Mouse (Mus musculus) lung, postnatal 36 days (tissue): ENCODE data around the gene Gas2.

ENCODE experiments used
- DNase-seq: peaks from one replicate; pipeline ENCODE4 v3.0.0; 2022; ENCODE audit warnings: mixed read lengths

The Gas2 gene

DNA sequence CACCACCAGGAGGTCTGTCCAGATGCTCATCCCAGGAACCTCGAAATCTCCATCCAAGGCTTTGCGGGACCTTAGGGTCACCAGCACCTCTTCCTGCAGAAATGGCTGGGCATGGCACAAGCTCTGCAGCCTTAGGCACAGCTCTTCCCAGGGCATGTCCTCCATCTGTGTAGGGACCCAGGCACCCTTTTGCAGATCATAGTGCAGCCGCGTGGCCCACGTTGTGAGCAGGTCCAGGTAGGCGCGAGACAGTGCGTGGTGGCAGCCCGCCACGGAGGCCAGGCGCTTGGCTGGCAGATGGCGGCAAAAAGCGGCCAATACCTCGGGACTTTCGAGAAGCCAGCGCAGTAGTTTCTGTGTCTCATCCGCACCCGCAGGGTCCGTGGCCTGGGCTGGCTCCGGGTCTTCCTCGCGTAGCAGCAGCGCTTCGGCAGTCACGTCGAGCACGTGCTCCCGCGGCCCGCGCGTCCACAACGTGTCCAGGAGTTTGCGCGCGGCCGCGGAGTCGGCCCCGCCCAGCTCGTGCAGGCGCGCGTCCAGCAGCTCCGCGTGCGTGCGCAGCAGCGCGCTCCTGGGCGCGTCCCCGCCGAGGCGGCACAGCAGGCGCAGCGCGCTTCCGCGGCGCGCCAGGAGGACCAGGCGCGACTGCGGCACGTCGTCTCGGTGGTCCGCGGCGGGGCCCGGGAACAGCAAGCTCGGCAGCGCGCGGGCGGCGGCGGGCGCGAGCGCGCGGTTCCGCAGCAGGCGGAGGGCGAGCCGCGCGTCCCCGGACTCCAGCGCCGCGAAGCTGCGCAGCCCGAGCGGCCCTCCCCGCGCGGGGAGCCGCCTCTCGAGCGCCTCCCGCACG, at the start of gene Gas2:
Gene Gas2, plus strand, starts transcription at position 766 of the 847 bp plus-strand sequence.
- DNase-seq = peak; percentile 86

DNA sequence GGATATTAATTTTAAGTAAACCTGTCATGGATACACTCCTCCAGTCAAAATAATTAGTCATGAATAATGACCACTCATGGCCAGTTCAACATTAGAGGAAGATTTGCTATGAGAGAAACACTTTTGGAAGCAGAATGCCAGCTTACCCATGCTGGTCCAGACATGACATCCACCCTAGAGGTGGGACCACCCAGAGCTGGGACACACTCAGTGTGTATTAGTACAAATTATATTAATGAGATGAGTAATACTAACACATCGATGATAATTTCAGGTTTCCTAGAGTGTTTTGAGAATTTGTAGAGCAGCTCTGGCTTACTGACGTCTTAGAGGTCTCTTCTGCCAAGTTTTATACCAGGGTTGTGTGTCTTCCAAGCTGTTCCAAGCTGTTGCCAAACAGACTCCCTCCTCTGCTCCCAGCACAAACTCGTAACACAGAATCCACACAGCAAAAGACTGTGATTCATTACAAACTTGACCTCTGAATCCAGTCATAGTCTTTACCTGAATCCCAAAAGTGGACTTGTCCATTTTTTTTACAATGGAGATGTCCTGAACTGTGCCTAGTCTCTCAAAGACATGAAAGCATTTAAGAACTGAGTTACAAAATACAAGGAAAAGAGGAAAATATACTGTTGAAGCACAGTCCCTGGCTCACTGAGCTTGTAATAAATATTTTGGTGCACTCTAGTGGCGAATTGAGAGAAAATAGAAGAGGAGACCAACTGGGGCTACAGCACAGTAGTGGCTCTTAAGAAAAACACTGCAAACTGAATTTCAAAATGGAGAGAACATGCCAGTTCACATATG, 46.1 kb upstream of the Gas2 start:
- DNase-seq = no peak

DNA sequence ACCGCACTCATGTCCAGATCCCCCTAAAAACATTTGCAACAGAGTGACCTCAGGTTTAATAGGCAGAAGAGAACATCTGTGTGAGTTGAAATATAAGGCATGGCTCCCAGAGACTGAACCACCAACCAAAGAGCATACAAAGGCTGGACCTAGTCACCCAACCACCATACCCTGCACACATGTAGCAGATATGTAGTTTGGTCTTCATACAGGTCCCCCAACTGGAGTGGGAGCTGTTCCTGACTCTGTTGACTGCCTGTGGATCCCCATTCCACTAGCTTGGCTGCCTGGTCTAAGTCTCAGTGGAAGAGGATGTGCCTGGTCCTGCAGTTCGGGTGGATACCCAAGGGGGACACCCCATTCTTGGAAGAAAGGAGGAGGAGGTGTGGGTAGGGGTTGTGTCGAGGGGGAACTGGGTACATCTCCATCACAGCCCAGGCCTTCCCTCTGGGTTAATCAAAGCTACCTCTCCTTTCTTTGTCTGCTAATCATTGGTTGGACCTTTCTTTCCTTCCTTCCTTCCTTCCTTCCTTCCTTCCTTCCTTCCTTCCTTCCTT, 45.5 kb upstream of the Gas2 start:
- no peak for DNase-seq

DNA sequence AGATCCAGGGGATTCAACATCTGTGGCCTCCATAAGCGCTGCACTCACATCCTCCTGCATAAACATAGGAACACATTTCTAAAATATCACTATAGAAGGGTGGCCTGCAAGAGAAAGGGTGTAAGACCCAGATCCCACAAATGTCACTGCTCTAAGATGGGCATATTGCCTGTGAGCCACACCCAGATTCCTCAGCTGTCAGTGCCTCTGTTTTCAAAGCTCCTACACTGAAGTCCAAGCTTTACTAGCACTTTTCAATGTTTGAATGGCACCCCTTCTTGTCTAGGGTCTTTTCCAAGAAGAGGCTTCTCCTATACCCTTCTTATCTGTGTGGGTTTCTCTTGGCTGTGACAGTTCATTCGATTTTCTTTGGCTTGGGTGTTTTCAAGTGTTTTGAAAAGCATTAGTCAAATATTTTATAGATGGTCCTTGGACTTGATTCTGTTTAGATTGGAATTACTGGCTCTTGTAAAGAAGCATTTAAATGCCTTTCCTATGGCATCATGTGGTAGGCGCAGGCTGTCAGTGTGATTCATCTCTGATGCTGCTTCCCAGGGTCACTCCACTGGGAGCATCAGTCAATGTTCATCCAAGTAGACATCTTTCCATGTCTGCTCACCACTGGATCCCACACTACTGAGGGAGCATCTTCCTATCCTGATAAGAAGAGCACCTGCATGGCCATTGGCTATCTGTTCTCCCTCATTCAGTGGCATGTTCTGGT, 43.4 kb upstream of the Gas2 start:
- DNase-seq = no peak

DNA sequence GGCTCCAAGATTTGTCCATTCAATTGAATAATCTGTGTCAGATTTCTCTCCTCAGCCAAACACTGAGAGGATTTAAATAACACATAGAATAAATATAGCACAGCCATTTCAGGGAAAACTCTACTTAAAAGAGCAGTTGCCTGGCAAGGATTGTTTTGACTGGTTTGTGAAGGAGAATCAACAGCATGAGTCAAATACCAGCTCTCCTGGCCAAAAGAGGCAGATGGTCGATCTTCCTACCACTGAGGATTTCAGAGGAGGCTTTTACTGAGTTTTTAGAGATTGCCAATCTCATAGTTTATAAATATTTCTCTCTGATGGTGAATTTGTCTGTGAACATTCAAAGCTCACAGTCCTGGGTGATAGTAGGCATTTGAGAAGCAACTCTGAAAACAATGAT, 41.9 kb upstream of the Gas2 start:
- no peak for DNase-seq

DNA sequence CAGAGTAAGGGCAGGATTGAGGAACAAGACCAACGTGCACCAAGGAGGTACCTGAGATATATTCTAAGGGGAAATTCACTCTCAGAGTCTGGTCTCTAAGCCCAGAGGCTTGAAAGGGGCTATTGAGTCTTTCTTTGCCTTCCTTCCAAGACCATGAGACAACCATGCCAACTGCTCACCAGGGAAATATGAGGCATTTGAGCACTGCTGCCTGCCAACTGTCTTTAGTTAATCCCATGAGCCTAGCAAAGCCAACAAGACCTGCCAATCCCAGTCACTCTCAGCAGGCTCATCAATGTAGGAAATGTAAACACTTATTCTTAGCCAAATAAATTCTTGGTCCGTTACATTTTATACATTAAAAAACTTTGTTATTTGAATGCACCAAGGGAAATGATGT, 40.3 kb upstream of the Gas2 start:
- no peak for DNase-seq

DNA sequence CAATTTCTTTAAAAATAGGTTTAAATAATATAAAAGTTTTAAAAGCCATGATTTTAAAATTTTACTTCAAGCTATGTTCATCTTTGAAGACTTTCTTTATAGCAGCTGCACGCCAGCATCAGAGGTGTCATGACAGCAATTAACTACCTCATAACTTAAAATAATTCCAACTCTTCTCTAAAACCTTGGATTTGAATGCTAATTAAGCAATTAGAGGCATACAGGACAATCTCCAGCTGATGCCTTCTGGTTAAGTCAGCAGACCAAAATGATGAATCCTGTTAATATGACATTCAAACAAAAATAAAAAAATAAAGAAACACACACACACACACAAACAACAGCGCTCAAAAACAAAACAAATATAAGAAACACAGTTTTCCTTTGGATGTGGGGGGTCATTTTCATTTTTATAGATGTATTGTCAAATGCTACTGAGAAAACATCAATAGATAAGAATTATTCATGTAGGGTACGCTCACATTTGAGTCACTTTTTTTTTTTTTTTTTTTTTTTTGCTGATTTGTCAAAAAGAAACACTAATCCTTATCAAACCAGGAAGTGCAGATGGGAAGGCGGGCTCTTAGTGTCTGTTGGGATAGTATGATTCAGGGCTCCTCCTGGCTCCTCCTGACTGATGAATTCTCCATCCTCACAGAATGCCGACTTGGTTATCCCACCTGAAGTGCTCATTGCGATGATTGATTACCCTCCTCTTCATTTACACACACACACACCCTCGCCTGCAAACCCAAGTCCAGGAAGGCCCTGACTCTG, 38.1 kb upstream of the Gas2 start:
- DNase-seq = no peak

DNA sequence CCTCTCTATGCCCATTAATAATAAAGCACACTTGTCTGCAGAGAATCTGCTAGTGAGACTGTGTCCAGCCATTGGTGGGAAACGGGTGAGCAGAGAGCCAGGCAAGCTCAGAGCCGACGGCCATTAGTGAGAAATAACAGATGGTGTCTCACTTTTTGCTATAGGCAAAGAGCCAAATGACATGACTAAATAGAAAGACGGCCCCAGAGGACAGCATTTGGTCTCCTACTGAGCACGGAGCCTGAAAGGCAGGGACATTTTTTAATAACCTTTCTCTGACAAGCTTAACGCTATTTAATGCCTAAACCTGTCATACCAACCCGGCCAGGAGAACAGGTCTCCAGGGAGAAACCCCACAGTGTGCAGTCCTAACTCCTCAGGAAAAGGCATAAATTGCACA, 29.9 kb upstream of the Gas2 start:
- DNase-seq = no peak

DNA sequence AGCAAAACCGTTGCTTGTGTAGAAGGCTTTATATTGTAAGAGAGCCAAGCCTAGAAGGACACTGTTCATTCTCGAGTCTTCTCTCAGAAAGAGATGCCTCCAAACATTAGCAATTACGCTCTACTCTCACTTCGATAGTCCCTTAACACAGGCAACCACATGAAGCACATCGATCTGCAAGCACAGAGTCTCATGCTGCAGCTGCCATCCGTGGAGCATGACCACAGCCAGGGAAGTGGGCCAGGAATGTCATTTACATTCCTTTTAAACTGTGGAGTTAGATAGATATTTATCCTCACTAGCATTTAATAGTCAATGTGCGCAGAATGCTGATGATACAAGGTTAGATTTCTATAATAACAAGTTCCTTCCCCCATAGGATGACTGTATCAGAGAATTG, 21.3 kb upstream of the Gas2 start:
- no peak for DNase-seq

DNA sequence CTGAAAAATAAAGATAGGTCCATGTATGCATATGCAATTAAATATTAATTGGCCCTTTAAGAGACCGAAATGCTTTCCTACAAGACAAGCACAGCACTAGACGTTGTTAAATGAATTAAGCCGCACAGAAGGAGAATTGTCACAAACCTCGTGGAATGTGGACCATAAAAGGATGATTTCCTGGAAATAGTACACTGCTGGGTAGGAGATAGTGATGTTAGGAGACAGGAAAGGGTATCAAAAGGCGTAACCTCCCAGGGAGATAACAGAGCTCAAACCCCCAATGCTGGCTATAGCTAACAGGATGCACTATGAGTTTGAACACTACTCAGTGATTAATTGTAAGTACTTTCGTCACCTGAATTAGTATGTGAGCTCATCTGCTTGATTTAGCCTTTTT, 10.9 kb upstream of the Gas2 start:
- DNase-seq = no peak

DNA sequence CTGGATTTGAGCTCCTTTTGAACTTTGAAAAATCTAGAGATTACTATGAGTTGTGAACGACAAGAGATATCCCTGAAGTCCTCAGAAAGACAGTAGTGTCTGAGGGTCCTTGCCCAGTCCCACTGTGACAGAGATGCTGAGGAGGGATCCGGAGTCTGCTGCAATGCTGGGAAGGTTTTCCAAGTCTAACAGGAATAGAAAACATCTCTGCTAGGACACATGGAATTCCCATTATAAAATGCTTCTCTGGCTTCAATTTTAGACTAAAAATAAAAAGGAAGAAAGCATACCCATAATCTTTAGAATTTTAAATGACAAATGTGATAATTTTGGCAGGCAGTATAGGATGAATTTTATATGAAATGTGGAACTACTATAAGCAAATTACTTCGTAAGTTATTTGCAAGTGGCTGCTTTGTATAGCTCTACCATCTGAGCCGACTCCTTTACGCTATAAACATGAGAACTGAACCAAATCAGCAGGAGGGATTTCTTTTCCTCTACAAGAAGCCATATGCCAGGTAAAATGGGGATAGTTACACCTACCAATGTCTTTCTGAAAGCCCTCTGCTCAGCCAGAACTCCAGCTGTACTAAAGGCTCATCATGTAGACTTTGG, 9.8 kb upstream of the Gas2 start:
- no peak for DNase-seq

DNA sequence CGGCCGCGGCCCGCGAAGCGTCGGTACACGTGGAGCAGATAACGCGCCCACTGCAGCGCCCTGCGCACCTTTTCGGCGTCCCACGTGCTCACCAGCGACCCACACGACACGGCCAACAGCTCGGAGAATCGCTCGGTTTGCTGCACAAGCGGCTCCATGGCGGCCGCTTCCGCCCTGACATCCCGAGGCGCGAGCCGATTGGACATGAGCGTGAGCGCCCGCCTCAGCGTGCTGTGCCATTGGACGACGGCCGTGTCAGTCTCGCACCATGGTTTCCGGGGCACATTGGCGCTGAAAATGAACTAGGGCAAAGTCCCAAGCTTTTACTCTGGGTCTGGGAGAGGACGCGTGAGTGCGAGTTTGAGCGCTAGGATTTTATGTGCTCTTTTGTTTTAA, 280 bp downstream of the Gas2 start, which contains the start of gene Fancf:
Gene Fancf, minus strand, starts transcription at position 171 of the 396 bp plus-strand sequence.
- DNase-seq = peak; percentile 98

DNA sequence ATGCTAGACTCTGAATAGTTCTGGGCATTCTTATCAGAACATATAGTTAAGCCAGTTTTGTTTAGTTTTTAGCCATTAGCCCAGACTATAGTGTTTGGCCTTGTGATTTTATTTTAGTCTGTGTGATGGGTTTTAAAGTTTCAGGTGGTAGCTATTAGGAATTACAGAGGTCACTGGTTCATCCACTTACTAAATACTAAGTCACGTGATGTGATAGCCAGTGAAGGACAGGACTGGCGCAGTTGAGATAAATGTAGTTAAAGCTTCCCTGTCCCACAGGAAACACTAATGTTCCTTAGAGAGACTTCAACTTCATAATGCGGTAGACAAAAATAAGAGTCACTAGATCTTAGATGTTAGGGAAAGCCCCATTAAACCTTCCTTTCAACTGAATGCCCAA, 1.0 kb downstream of the Gas2 start:
- no peak for DNase-seq

DNA sequence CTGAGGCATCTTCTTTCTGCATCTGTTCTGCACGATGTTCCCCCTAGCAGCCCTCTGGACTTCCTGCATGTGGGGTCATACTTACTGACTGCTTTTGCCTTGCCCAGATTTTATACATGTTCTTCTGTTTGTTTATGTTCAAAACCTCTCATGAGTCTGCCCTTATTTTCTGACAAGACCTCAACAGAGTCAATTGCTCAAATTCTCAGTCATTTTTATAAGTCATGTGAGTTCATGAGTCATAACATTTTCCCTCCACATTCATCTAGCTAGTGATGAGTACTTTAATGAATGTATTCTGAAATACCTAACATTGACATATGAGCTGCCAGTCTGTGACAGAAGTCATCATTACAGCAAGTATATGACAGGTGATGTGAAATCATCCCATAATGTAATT, 3.5 kb downstream of the Gas2 start:
- DNase-seq = no peak

DNA sequence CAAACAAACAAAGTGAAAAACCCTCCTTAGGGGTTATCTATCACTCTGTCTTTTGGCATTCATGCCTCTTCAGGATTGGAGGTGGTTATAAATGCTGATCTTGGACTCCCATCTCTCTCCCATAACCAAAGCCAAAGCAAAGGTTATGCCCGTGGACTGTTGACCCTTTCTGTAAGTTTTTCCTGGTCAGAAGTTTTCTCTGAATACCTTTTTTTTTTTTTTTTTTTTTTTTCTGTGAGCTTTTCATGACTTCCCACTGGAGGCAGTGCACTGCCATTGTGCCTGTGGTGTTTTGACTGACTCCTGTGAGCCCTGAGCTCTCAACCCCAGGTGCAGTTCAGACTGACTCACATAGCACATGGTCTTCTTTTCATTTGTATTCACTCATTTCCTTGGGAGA, 6.2 kb downstream of the Gas2 start:
- no peak for DNase-seq

DNA sequence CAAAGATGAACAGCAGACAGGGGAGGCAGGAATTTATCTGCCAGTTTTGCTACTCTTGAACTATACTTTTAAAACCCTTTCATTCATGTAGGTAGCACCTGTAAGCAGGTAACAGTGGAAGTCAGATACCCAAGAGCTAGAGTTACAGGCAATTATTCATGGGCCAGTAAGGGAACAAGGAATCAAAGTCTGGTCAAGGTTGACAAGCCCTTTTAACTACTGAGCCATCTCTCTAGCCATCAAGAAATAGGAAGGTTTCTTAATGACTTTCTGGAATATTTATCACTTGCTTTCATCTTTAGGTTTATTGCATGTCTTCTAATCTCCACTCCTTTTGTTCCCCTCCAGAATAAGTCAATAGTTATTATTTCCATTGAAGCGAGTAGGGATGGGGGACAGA, 10.2 kb downstream of the Gas2 start:
- no peak for DNase-seq

DNA sequence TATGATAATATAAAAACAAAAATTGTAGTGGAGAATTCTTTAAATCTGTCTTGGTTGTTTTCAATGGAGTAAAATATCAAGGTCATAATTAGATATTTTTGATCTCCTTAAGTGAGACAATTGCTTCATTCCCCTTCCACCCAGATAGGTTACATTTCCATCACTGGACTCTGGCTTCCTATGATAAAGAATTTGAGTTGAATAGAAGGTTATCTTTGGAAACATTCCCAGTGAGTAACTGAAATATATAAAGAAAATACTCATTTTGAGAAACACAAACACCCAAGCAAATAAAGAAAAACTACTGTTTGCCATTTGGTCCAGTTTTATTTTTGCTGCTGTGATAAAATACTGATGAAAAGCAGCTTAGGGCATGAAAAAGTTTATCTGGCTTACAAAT, 10.8 kb downstream of the Gas2 start:
- no peak for DNase-seq

DNA sequence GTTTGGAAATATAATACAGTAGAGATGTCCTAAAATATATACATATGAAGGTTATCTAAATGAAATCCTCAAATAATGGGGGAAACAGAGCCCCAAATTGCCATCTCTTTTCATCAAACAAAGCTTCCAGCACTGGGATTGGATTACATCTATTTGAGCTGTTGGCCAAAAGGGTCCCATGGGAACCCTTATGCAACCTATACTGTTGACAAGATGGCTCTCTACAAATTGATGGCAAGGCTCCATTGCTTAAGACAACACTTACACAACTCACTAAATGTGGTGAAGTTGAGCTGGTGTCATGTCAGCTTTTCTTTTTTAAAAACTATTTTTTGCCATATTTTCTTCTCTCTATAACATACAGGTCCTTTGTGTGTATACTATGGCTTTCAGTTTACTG, 14.5 kb downstream of the Gas2 start:
- DNase-seq = no peak

DNA sequence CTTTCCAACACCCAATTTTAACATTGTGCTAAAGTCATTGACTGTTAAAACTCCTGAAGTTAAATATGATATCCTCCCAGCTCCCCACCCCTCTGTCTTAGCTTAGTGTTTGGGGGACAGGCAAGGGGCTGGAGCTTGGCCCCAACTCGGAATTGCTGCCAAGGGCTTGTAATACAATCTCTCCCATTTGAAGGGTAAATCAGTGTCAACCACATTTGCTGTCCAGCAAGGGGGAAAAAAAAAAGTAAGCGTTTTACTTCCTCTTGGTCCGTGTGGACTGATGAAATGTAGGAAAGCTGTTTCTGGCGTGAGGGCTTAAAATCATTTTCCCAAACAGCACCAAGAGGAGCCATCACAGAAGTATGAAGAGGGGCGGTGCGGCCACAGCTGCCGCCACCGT, 16.9 kb downstream of the Gas2 start:
- DNase-seq = no peak

DNA sequence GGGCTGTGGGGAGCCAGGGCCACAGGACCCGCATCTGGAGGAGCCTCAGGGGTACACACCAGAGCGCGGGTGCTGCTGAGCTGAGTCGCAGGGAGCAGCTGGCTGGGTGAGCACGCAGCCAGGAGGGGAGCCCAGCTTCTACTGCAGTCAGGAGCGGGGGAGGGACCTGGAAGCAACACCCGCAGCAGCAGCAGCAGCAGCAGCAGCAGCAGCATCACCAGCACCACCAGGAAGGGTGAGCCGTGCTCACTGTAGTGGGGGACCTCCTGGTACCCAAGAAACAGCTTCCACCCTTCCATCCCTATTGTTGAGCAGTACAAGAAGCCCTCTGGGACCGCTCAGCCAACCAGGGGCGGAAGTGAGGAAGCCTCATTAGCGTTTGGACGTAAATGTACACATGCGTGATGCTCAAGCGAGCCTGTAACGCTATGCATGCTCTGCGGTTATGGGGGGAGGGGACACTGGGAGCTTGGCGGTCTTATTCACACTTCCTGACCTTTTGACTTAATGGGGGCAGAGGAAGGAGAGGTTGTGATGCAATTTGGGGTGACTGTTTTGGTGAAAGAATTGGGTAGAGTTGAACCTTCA, 17.4 kb downstream of the Gas2 start:
- DNase-seq = peak; percentile 8

DNA sequence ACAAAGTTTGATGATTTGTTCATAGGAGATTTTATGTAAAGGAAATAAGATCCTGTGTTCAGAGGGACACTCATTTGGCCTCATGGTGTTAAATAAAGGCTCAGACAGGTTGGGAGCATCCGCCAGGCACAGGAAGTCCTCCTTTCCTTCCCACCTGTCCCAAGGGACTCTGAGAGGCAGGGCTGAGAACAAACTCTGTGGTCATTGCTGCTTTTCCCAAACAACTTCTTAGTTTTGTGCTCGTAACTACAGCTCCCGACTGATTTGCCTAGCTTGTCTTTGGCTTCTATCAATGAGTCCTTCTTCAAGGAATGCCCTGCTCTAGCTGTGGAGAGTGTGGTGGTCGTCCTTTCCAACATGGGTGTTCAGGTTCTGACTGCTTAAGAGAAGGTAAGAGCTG, 18.3 kb downstream of the Gas2 start:
- no peak for DNase-seq

DNA sequence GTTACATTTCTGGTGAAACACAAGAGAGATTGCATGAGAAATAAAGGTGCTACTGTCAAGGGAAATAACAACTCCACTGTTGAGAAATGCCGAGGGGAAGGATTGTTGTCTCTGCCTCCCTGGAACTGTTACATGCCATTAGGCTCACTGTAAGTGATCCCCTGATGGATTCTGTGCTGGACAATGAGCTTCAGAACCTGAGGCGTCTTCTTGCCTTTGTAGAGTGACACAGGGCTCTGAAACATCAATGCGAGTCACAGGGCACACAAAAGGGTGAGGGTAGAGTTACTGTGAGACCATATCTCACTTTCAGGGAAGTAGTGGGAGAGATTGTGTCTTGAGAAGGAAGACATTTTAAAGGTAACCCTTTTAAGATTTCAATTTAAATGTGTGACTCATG, 23.5 kb downstream of the Gas2 start:
- DNase-seq = no peak
